Mouse (Mus musculus): ENCODE measurements around the gene Wtap. TPM values are rescaled to one million over a fixed set of nuclear protein-coding genes. Genes with fewer than 3 reads are reported as not detected.
A peak's percentile ranks its signal among the peaks of the same experiment; 100 is the strongest.
"Not testable (repeated sequence)": the region's sequence is repeated elsewhere in the genome, so short reads cannot be mapped to it uniquely, and the experiment has no call there.

Wtap gene
- polyA plus RNA-seq, 2 experiments: 24.5 to 51.9 TPM

DNA sequence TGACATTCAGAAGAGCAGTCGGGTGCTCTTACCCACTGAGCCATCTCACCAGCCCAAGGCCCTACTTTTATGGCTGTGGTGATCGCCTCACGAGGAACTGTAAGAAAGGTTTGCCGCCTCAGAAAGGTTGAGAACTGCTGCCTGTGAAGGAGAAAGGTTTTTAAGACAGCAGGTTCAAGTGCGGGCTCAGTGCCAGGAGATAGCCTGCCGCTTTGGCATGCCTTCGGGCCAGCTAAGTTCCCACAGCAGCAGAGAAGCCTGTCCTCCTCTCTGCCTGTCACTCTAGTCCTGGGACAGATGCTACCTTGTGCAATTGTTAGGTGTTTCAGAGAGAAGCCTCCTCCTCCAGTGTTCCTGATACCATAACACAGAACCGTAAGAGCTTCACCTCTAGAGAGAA lies 37.3 kb downstream of the Wtap start:
- 83% methylated on average over 8 of the region's 8 CpGs for WGBS (ENCODE audit: insufficient replicate concordance)
- ATAC-seq (ENCODE audit: insufficient read depth) (no peak), DNase-seq (ENCODE audit: low read depth in 3 of 3, low spot score in 3 of 3) (no peak)
- H3K9me3 ChIP-seq (ENCODE audit: control insufficient read depth, low read length): no peaks in the 10 kb centered on the region
- no peak overlapping the region for H3K4me2 ChIP-seq (ENCODE audit: low read depth)
- no peak overlapping the region for H3K4me3 ChIP-seq (ENCODE audit: insufficient read depth in 1 of 2, low read depth in 2 of 2, low read length in 2 of 2)
- peaks cover 8% of the 10 kb centered on the region for H3K36me3 ChIP-seq (replicated peaks; ENCODE audit: control insufficient read depth, insufficient read depth, low read depth)
- H3K4me1 ChIP-seq (replicated peaks; ENCODE audit: control insufficient read depth in 2 of 2, insufficient read depth in 2 of 2, low read length in 1 of 2): peaks cover 5 to 6% of the 10 kb centered on the region in 2 experiments
- H3K9ac ChIP-seq (replicated peaks): no peak overlapping the region
- TF ChIP-seq CTCF (IDR thresholded peaks at IDR 0.05; ENCODE audit: low read depth): no peak
- TF ChIP-seq EP300 (IDR thresholded peaks at IDR 0.05; ENCODE audit: low read depth): no peak
- H3K27ac ChIP-seq: no peak overlapping the region
- H3K27me3 ChIP-seq (ENCODE audit: control insufficient read depth, insufficient read depth, low read length): no peaks in the 10 kb centered on the region

DNA sequence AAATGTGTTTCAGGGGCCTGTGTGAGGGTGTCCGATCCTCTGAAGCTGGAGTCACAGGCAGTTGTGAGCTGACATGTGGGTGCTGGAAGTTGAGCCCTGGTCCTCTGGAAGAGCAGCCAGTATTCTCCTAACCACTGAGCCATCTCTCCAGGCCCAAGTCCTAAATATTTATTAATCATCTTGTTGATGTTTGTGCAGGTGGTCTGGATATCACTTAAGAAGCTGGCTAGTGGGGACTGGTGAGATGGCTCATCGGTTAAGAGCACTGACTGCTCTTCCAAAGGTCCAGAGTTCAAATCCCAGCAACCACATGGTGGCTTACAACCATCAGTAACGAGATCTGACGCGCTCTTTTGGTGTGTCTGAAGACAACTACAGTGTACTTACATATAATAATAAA lies 44.3 kb downstream of the Wtap start:
- H3K36me3 ChIP-seq (replicated peaks; ENCODE audit: control insufficient read depth, insufficient read depth, low read depth): peaks cover 24% of the 10 kb centered on the region
- no peak for ATAC-seq (ENCODE audit: insufficient read depth)
- H3K4me1 ChIP-seq (replicated peaks; ENCODE audit: control insufficient read depth in 2 of 2, insufficient read depth in 2 of 2, low read length in 1 of 2): no peaks in the 10 kb centered on the region
- H3K4me3 ChIP-seq (ENCODE audit: insufficient read depth in 1 of 2, low read depth in 2 of 2, low read length in 2 of 2): no peak overlapping the region
- TF ChIP-seq EP300 (IDR thresholded peaks at IDR 0.05; ENCODE audit: low read depth) (no peak), CTCF (IDR thresholded peaks at IDR 0.05; ENCODE audit: low read depth) (no peak)
- no peak for DNase-seq (ENCODE audit: low read depth in 3 of 3, low spot score in 3 of 3)
- 83% methylated on average over 5 of the region's 5 CpGs for WGBS (ENCODE audit: insufficient replicate concordance)
- H3K27ac ChIP-seq: no peak overlapping the region
- no peak overlapping the region for H3K9ac ChIP-seq (replicated peaks)
- no peaks in the 10 kb centered on the region for H3K27me3 ChIP-seq (ENCODE audit: control insufficient read depth, insufficient read depth, low read length)
- H3K4me2 ChIP-seq (ENCODE audit: low read depth): no peak overlapping the region
- no peaks in the 10 kb centered on the region for H3K9me3 ChIP-seq (ENCODE audit: control insufficient read depth, low read length)

DNA sequence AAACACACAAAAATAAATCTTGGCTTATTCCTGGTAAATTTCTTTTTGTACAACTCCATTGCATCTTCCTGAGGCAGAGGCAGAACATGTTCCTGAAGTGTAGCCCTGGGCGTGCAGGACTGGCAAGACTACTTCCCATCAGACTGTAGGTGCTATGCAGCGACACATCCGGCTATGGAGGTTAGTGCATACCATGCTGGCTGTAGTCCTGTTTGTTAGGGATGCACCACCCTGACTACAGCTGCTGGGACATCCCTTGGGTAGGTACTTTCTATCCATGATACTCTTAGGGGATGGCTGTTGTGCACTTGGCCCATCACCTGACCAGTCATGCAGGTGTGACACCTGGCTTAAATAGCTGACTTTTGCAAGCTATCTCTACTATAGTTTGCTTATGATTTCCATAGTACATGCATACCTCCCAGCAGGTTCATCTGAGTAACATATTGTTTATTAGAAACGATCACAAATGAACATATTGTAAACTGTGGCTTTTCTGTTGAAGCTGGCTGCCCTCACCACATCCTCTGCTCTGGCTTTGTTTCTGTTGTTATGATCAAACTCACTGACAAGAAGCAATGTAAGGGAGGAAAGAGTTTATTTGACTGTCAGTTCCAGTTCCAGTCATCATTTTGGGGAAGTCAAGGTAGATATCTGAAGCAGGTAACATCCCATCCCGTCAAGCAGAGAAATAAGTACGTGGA lies 51.4 kb downstream of the Wtap start:
- Histone ChIP-seq H3K4me3 (ENCODE audit: insufficient read depth in 1 of 2, low read depth in 2 of 2, low read length in 2 of 2) (no peak overlapping the region), H3K9ac (replicated peaks) (no peak overlapping the region), H3K4me2 (ENCODE audit: low read depth) (no peak overlapping the region), H3K36me3 (replicated peaks; ENCODE audit: control insufficient read depth, insufficient read depth, low read depth) (peaks cover 8% of the 10 kb centered on the region), H3K27me3 (ENCODE audit: control insufficient read depth, insufficient read depth, low read length) (no peaks in the 10 kb centered on the region), H3K9me3 (ENCODE audit: control insufficient read depth, low read length) (no peaks in the 10 kb centered on the region), H3K4me1 (replicated peaks; ENCODE audit: control insufficient read depth in 2 of 2, insufficient read depth in 2 of 2, low read length in 1 of 2) (peaks cover 0 to 11% of the 10 kb centered on the region in 2 experiments; a peak in 3 of 4 replicates), H3K27ac (no peak overlapping the region)
- no peak for ATAC-seq (ENCODE audit: insufficient read depth)
- TF ChIP-seq EP300 (IDR thresholded peaks at IDR 0.05; ENCODE audit: low read depth) (no peak), CTCF (IDR thresholded peaks at IDR 0.05; ENCODE audit: low read depth) (no peak)
- no peak for DNase-seq (ENCODE audit: low read depth in 3 of 3, low spot score in 3 of 3)
- WGBS (ENCODE audit: insufficient replicate concordance): 73% methylated on average over 6 of the region's 6 CpGs

DNA sequence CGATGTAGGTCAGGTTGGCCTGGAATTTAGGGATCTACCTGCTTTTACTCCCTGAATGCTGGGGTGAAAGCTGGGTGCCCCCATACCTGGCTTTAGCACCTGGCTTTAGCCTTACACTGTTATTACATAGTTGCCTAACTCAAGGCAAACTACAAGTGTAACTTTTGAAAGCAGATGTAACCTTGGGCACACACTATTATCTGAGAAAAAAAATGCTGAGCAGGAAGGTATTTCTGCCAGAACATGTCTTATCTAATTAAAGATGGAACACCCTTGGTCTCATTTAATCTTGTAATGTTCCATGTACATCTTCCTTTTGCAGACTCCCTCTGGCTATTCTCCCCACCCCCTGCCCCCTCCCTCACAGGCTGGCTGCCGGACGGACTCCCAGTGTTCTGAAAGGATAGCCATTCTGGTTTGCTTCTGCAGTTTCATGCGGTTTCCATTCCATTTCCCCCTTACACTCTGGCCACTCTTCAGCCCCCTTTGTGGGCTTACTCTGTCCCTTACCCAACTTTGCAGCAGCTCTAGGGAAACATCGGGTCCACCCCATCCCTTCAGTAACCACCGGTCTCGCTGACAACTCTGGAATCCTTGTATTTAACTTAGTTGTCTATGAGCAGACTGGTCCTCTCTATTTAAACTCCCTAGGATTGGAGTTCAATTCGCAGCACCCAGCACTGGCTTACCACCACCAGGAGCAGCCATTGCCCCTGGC lies 52.3 kb downstream of the Wtap start:
- Histone ChIP-seq H3K4me3 (ENCODE audit: insufficient read depth in 1 of 2, low read depth in 2 of 2, low read length in 2 of 2) (no peak overlapping the region), H3K27me3 (ENCODE audit: control insufficient read depth, insufficient read depth, low read length) (no peaks in the 10 kb centered on the region), H3K27ac (no peak overlapping the region), H3K36me3 (replicated peaks; ENCODE audit: control insufficient read depth, insufficient read depth, low read depth) (peaks cover 7% of the 10 kb centered on the region), H3K4me2 (ENCODE audit: low read depth) (no peak overlapping the region), H3K9me3 (ENCODE audit: control insufficient read depth, low read length) (no peaks in the 10 kb centered on the region), H3K4me1 (replicated peaks; ENCODE audit: control insufficient read depth in 2 of 2, insufficient read depth in 2 of 2, low read length in 1 of 2) (peaks cover 0 to 11% of the 10 kb centered on the region in 2 experiments; a peak in 3 of 4 replicates), H3K9ac (replicated peaks) (no peak overlapping the region)
- WGBS (ENCODE audit: insufficient replicate concordance): 56% methylated on average over 8 of the region's 8 CpGs
- no peak for TF ChIP-seq CTCF (IDR thresholded peaks at IDR 0.05; ENCODE audit: low read depth)
- no peak for TF ChIP-seq EP300 (IDR thresholded peaks at IDR 0.05; ENCODE audit: low read depth)
- DNase-seq (ENCODE audit: low read depth in 3 of 3, low spot score in 3 of 3) (no peak), ATAC-seq (ENCODE audit: insufficient read depth) (no peak)

DNA sequence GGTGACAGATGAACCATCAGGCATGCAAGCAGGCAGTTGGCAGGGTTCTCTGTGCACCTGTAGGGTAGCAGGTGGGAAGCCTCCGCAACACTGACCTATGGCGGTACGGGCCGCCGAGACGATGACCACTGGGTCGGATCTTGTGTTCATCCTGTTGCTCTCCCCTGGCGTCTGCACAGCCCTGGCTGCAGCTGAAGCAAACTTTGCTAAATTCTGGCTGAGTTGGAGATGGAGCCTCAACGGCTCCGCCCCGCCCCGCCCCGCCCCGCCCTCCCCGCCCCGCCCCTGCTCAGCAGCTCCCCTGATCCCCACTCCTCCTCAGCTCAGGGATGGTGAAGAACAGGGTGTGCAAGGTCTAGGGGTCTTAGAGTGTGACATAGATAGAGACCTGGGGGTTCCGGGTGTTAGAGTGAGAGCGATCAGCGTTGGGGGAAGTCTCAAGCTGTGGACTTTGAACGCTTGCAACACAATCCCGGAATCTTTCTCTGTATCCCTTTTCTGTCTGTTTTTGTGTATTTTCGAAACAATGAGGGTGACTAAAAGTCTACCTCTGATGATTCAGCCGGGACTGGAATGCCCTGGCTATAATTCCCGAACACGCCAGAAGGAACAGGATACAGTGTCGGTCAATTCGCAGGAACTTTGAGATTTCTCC lies 53.7 kb downstream of the Wtap start, which contains the start of gene Acat3:
Gene Acat3 (minus strand): TSS at position 450 of the 655 bp plus-strand sequence.
- H3K4me3 ChIP-seq (ENCODE audit: insufficient read depth in 1 of 2, low read depth in 2 of 2, low read length in 2 of 2): peak within 1 kb of the TSS; percentile 17 to 22; a peak in 2 of 4 replicates
- no peaks in the 10 kb centered on the region for H3K27me3 ChIP-seq (ENCODE audit: control insufficient read depth, insufficient read depth, low read length)
- TF ChIP-seq EP300 (IDR thresholded peaks at IDR 0.05; ENCODE audit: low read depth) (no peak), CTCF (IDR thresholded peaks at IDR 0.05; ENCODE audit: low read depth) (no peak)
- H3K9me3 ChIP-seq (ENCODE audit: control insufficient read depth, low read length): no peaks in the 10 kb centered on the region
- ATAC-seq (ENCODE audit: insufficient read depth) (peak; percentile 67), DNase-seq (ENCODE audit: low read depth in 3 of 3, low spot score in 3 of 3) (no peak)
- peak within 1 kb of the TSS; percentile 47 for H3K4me2 ChIP-seq (ENCODE audit: low read depth)
- H3K9ac ChIP-seq (replicated peaks): no peak within 1 kb of the TSS
- H3K27ac ChIP-seq: no peak within 1 kb of the TSS
- WGBS (ENCODE audit: insufficient replicate concordance): 12% methylated on average over 27 of the region's 27 CpGs
- peaks cover 0 to 11% of the 10 kb centered on the region in 2 experiments; a peak in 3 of 4 replicates for H3K4me1 ChIP-seq (replicated peaks; ENCODE audit: control insufficient read depth in 2 of 2, insufficient read depth in 2 of 2, low read length in 1 of 2)
- H3K36me3 ChIP-seq (replicated peaks; ENCODE audit: control insufficient read depth, insufficient read depth, low read depth): peaks cover 4% of the 10 kb centered on the region

DNA sequence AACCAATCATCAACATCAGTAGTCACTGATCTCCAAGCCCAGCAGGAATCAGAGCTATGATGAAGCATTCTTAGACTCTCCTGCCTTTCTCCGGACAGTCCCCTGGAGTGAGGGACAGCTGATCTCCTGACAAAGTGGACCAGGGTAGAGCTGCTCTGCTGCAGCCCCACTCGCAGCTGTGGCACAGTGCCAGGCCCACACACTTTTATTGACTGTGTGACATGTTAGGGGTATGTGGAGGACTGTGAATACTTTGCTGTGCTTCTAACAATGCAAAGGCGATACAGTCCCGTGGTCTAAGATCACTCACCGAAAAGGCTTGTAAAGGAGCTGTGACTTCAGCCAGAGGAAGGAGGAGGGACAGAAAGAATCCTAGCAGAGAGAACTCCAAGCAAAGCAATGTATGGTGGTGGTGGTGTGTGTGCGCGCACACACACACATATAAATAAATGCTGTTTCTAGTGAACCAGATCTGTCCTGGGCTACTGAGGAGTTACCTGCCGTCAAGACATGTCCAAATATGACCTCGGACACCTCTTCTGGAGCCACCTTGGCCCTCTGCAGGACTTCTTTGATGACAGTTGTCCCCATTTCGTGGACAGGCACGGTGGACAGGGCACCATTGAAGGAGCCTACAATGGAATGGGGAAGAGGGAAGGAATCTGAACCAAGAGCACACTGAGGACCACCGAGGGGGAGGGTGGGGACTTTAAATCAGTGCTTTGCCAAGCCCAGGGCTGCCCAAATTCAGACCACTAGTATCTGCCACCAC lies 54.4 kb downstream of the Wtap start:
- not testable (repeated sequence) for H3K9me3 ChIP-seq (ENCODE audit: control insufficient read depth, low read length); H3K9ac ChIP-seq (replicated peaks); H3K27me3 ChIP-seq (ENCODE audit: control insufficient read depth, insufficient read depth, low read length); H3K27ac ChIP-seq; DNase-seq (ENCODE audit: low read depth in 3 of 3, low spot score in 3 of 3); H3K36me3 ChIP-seq (replicated peaks; ENCODE audit: control insufficient read depth, insufficient read depth, low read depth)
- H3K4me3 ChIP-seq (ENCODE audit: insufficient read depth in 1 of 2, low read depth in 2 of 2, low read length in 2 of 2): peak overlapping the region; percentile 1 to 17; a peak in 1 of 4 replicates
- H3K4me1 ChIP-seq (replicated peaks; ENCODE audit: control insufficient read depth in 2 of 2, insufficient read depth in 2 of 2, low read length in 1 of 2): peaks cover 0 to 13% of the 10 kb centered on the region in 2 experiments; a peak in 3 of 4 replicates
- peak; percentile 19 for ATAC-seq (ENCODE audit: insufficient read depth)
- 62% methylated on average over 2 of the region's 12 CpGs for whole genome bisulfite sequencing (ENCODE audit: insufficient replicate concordance)
- peak overlapping the region; percentile 47 for H3K4me2 ChIP-seq (ENCODE audit: low read depth)
